Mouse (Mus musculus) intestine, postnatal 0 days (tissue): Measurements from ENCODE around the gene Ada. TPM values are rescaled to one million over a fixed set of nuclear protein-coding genes. Genes with fewer than 3 reads are reported as not detected.

Experiments
- ATAC-seq: fragments of 200-750 bp; cut with Nextera tagmentation; 2 replicates; pipeline ENCODE4 v1.8.0; 2017; ENCODE audit warnings: mild to moderate bottlenecking, moderate TSS enrichment, moderate library complexity
- H3K27ac ChIP-seq: fragments of 300-500 bp; sonication (generic); 2 replicates; pipeline ENCODE4 v1.5.1; 2014; ENCODE audit warnings: mild to moderate bottlenecking, low read depth, low read length, moderate library complexity
- H3K27me3 ChIP-seq: fragments of 300-500 bp; sonication (generic); replicated peaks from 2 replicates; pipeline ENCODE4 v1.6.1; 2014; ENCODE audit warnings: low read length, mixed read lengths; ENCODE audit not compliant: control insufficient read depth, insufficient read depth
- H3K36me3 ChIP-seq: fragments of 300-500 bp; sonication (generic); 2 replicates; pipeline ENCODE4 v1.6.1; 2014; ENCODE audit warnings: mild to moderate bottlenecking, moderate library complexity; ENCODE audit not compliant: control insufficient read depth, insufficient read depth
- H3K4me1 ChIP-seq: fragments of 300-500 bp; sonication (generic); replicated peaks from 2 replicates; pipeline ENCODE4 v1.6.1; 2014; ENCODE audit warnings: antibody characterized with exemption, low read length, mixed read lengths; ENCODE audit not compliant: control insufficient read depth, insufficient read depth
- H3K4me2 ChIP-seq: fragments of 300-500 bp; sonication (generic); replicated peaks from 2 replicates; pipeline ENCODE4 v1.6.1; 2014; ENCODE audit warnings: low read depth, mild to moderate bottlenecking, moderate library complexity
- H3K4me3 ChIP-seq: fragments of 300-500 bp; sonication (generic); 2 replicates; pipeline ENCODE4 v1.5.1; 2014; ENCODE audit warnings: low read depth, low read length
- H3K9ac ChIP-seq: fragments of 300-500 bp; sonication (generic); 2 replicates; pipeline ENCODE4 v1.6.1; 2014; ENCODE audit warnings: mild to moderate bottlenecking, low read depth, low read length
- H3K9me3 ChIP-seq: fragments of 300-500 bp; sonication (generic); 2 replicates; pipeline ENCODE4 v1.6.1; 2016; ENCODE audit warnings: mixed run types; ENCODE audit not compliant: control insufficient read depth
- CTCF ChIP-seq: sonication (generic); IDR thresholded peaks from 2 replicates; pipeline ENCODE4 v1.5.1; 2016; ENCODE audit warnings: low read depth, mild to moderate bottlenecking, control low read depth, antibody characterized with exemption, moderate library complexity
- WGBS: fragments of 180-500 bp; shearing (Covaris S2); extraction: QIAGEN DNeasy Blood & Tissue Kit; methylation state at CpG from one replicate; pipeline ENCODE4 v1.1.7; 2014; 5-methylcytosine and 5-hydroxymethylcytosine counted together
- polyA plus RNA-seq: library from polyadenylated mRNA; unstranded; fragments of >200 nt; fragmentation: Nextera tagmentation; extraction: Ambion mirVana; gene quantifications from 2 replicates; pipeline ENCODE4 v1.2.1, GENCODE M21; 2015

Gene Ada
- polyA plus RNA-seq, 1 experiment from 2014 or later = 81.3 TPM

GRCm38 (mm10) chr2:163761402-163761801 is 11.4 kb upstream of the Ada start:
- no peaks in the 10 kb centered on the region for H3K27me3 ChIP-seq
- ATAC-seq = no peak
- no peaks in the 10 kb centered on the region for H3K9me3 ChIP-seq
- no peak overlapping the region for H3K9ac ChIP-seq
- H3K4me2 ChIP-seq = no peak overlapping the region
- H3K36me3 ChIP-seq = no peaks in the 10 kb centered on the region
- H3K4me3 ChIP-seq = no peak overlapping the region
- no peak overlapping the region for H3K27ac ChIP-seq
- 88% methylated on average over 7 of the region's 7 CpGs for WGBS
- no peaks in the 10 kb centered on the region for H3K4me1 ChIP-seq
- TF ChIP-seq CTCF = no peak

GRCm38 (mm10) chr2:163760589-163760988 is 10.6 kb upstream of the Ada start:
- no peaks in the 10 kb centered on the region for H3K36me3 ChIP-seq
- no peak overlapping the region for H3K4me3 ChIP-seq
- WGBS = 75% methylated on average over 6 of the region's 6 CpGs
- no peak overlapping the region for H3K4me2 ChIP-seq
- no peak overlapping the region; the same call in 1 of the 2 replicates for H3K27ac ChIP-seq
- 0 out of 2 replicates have a peak, but pooled peaks have one; percentile 21 for ATAC-seq
- TF ChIP-seq CTCF = no peak
- no peak overlapping the region for H3K9ac ChIP-seq
- H3K27me3 ChIP-seq = no peaks in the 10 kb centered on the region
- H3K4me1 ChIP-seq = no peaks in the 10 kb centered on the region
- no peaks in the 10 kb centered on the region for H3K9me3 ChIP-seq

GRCm38 (mm10) chr2:163758146-163758545 is 8.1 kb upstream of the Ada start:
- 48% methylated on average over 2 of the region's 2 CpGs for WGBS
- no peak for ATAC-seq
- TF ChIP-seq CTCF = no peak

GRCm38 (mm10) chr2:163756723-163757122 is 6.7 kb upstream of the Ada start:
- ATAC-seq = no peak
- H3K4me2 ChIP-seq = no peak overlapping the region
- H3K4me1 ChIP-seq = no peaks in the 10 kb centered on the region
- 51% methylated on average over 2 of the region's 2 CpGs for WGBS
- no peak overlapping the region for H3K4me3 ChIP-seq
- H3K9ac ChIP-seq = no peak overlapping the region
- no peak overlapping the region for H3K27ac ChIP-seq
- H3K27me3 ChIP-seq = no peaks in the 10 kb centered on the region
- TF ChIP-seq CTCF = no peak
- no peaks in the 10 kb centered on the region for H3K9me3 ChIP-seq
- no peaks in the 10 kb centered on the region for H3K36me3 ChIP-seq

More at GRCm38 (mm10) chr2:163758146-163758545, 8.1 kb upstream of the Ada start:
- no peak overlapping the region for H3K9ac ChIP-seq
- no peak overlapping the region for H3K4me3 ChIP-seq
- no peaks in the 10 kb centered on the region for H3K4me1 ChIP-seq
- H3K27me3 ChIP-seq = no peaks in the 10 kb centered on the region
- H3K27ac ChIP-seq = no peak overlapping the region
- H3K9me3 ChIP-seq = no peaks in the 10 kb centered on the region
- no peak overlapping the region for H3K4me2 ChIP-seq
- no peaks in the 10 kb centered on the region for H3K36me3 ChIP-seq

- Histone ChIP-seq H3K9me3 (no peaks in the 10 kb centered on the region), H3K4me2 (no peak overlapping the region), H3K4me3 (no peak overlapping the region), H3K9ac (no peak overlapping the region), H3K4me1 (no peaks in the 10 kb centered on the region), H3K36me3 (no peaks in the 10 kb centered on the region), H3K27ac (no peak overlapping the region), H3K27me3 (0 out of 2 replicates have a peak, but pooled peaks cover under 1% of the 10 kb centered on the region)
- no peak for ATAC-seq
- 74% methylated on average over 5 of the region's 5 CpGs for WGBS
- TF ChIP-seq CTCF = no peak
These were observed 4.2 kb upstream of the Ada start for GRCm38 (mm10) chr2:163754228-163754627.

GRCm38 (mm10) chr2:163744801-163745570 is 5.1 kb downstream of the Ada start:
- ATAC-seq = no peak
- 0 out of 2 replicates have a peak, but pooled peaks cover 9% of the 10 kb centered on the region for H3K27me3 ChIP-seq
- no peak overlapping the region for H3K4me2 ChIP-seq
- H3K27ac ChIP-seq = no peak overlapping the region
- 78% methylated on average over 10 of the region's 10 CpGs for WGBS
- H3K4me1 ChIP-seq = no peaks in the 10 kb centered on the region
- no peak for TF ChIP-seq CTCF
- no peak overlapping the region for H3K9ac ChIP-seq
- H3K36me3 ChIP-seq = no peaks in the 10 kb centered on the region
- H3K9me3 ChIP-seq = no peaks in the 10 kb centered on the region
- H3K4me3 ChIP-seq = no peak overlapping the region
